Mouse (Mus musculus): ENCODE measurements around the gene Kremen2. TPM values are rescaled to one million over a fixed set of nuclear protein-coding genes. Genes with fewer than 3 reads are reported as not detected.
A peak's percentile ranks its signal among the peaks of the same experiment; 100 is the strongest.

Gene Kremen2
- polyA plus RNA-seq (2016; fragmentation: Nextera tagmentation; extraction: Ambion mirVana) = 1.2 and 1.5 TPM in 2 replicates

GRCm38 (mm10) chr17:23745301-23746251, at the start of gene Kremen2:
Kremen2 (minus strand) TSS chr17:23745833.
- no peak within 1 kb of the TSS for H3K27ac ChIP-seq (replicated peaks)

DNA sequence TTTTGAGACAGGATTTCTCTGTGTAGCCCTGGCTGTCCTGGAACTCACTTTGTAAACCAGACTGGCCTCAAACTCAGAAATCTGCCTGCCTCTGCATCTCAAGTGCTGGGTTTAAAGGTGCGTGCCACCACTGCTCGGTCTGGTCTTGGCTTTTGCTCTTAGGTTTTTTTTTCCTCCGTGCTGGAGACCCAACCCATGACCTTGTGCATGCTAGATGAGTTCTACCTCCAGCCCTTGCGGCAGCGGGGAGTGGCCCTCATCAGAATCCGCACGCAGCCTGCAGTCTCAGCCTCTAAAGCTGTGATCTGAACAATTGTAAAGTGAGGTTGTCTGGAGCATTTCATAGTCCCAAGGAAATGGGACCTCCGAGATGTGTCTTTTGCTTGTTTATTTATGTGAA, 49.7 kb upstream of the Kremen2 start:
- WGBS = 89% methylated on average over 8 of the region's 8 CpGs
- Histone ChIP-seq H3K36me3 (no peaks in the 10 kb centered on the region), H3K9me3 (no peaks in the 10 kb centered on the region), H3K4me2 (replicated peaks) (no peak overlapping the region), H3K9ac (replicated peaks) (no peak overlapping the region), H3K27me3 (no peaks in the 10 kb centered on the region), H3K4me3 (no peak overlapping the region), H3K4me1 (peaks cover 8% of the 10 kb centered on the region), H3K27ac (replicated peaks) (no peak overlapping the region)
- no peak for ATAC-seq (ENCODE audit: low FRiP score, low read depth)

More at GRCm38 (mm10) chr17:23745301-23746251, at the start of gene Kremen2:
- Histone ChIP-seq H3K9ac (replicated peaks) (peak within 1 kb of the TSS; percentile 52), H3K36me3 (no peaks in the 10 kb centered on the region), H3K27me3 (peaks cover 77% of the 10 kb centered on the region), H3K4me1 (peaks cover 32% of the 10 kb centered on the region), H3K4me3 (peak within 1 kb of the TSS; percentile 40), H3K9me3 (no peaks in the 10 kb centered on the region), H3K4me2 (replicated peaks) (peak within 1 kb of the TSS; percentile 70)
- ATAC-seq (ENCODE audit: low FRiP score, low read depth) = peak; percentile 20; the same call in 1 of the 2 replicates
- WGBS = under 1% methylated on average over 40 of the region's 45 CpGs

GRCm38 (mm10) chr17:23791079-23791357, 45.4 kb upstream of the Kremen2 start:
- peak; percentile 8; the same call in 1 of the 2 replicates for ATAC-seq (ENCODE audit: low FRiP score, low read depth)
- peak overlapping the region; percentile 58 for H3K4me2 ChIP-seq (replicated peaks)
- no peaks in the 10 kb centered on the region for H3K27me3 ChIP-seq
- peaks cover 23% of the 10 kb centered on the region for H3K4me1 ChIP-seq
- 57% methylated on average over 2 of the region's 2 CpGs for WGBS
- H3K9me3 ChIP-seq = no peaks in the 10 kb centered on the region
- H3K9ac ChIP-seq (replicated peaks) = peak overlapping the region; percentile 68; the same call in 1 of the 2 replicates
- peak overlapping the region; percentile 40 for H3K4me3 ChIP-seq
- H3K36me3 ChIP-seq = no peaks in the 10 kb centered on the region
- H3K27ac ChIP-seq (replicated peaks) = peak overlapping the region; percentile 95

DNA sequence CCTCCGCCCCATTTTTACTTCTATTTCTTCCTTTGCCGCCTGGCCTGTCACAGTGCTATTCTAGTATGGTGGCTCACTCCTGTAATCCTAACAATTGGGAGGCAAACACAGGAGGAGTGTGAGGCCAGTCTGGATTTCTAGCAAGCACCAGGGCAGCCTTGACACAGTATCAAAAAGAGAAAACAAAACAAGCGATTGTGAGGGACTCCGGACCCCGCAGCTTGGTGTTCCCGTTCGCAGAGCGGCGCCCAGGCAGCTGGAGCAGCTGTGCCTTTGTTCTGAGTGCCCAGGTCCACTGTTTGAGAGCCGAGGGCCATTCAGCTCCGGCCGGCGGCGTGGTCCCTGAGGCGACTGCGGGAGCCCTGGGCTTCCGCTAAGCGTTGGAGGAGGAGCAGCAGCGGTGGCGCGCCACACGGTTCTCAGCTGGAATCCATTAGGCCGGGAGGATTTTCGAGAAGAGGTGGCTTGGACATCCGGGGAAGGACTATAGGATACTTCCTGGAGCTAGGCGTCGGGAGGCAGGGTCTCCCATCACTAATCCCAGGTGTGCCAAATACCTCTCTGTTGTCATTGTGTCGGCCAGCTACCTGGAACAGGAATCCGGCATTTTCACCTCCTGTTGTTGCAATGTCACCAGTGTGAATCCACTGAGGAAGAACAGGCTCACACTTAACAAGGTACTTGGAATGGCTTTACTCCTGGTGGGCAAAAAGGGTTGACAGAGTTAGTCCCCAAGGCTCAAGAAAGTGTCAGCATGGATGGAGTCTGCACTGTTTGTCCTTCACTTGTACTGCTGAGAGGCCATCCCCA, 44.8 kb upstream of the Kremen2 start, which contains the start of gene Srrm2:
TSS of gene Srrm2 (plus strand) at position 264 of the 810 bp plus-strand sequence.
- ATAC-seq (ENCODE audit: low FRiP score, low read depth) = peak; percentile 74
- H3K27me3 ChIP-seq = no peaks in the 10 kb centered on the region
- whole genome bisulfite sequencing = 1% methylated on average over 29 of the region's 29 CpGs
- peak within 1 kb of the TSS; percentile 40 for H3K4me3 ChIP-seq
- peaks cover 25% of the 10 kb centered on the region for H3K4me1 ChIP-seq
- peak within 1 kb of the TSS; percentile 95 for H3K27ac ChIP-seq (replicated peaks)
- no peaks in the 10 kb centered on the region for H3K36me3 ChIP-seq
- peak within 1 kb of the TSS; percentile 68 for H3K9ac ChIP-seq (replicated peaks)
- peak within 1 kb of the TSS; percentile 58 for H3K4me2 ChIP-seq (replicated peaks)
- no peaks in the 10 kb centered on the region for H3K9me3 ChIP-seq

GRCm38 (mm10) chr17:23789749-23790268, 44.2 kb upstream of the Kremen2 start:
- Histone ChIP-seq H3K4me3 (peak overlapping the region; percentile 40), H3K9ac (replicated peaks) (peak overlapping the region; percentile 68), H3K27me3 (no peaks in the 10 kb centered on the region), H3K36me3 (no peaks in the 10 kb centered on the region), H3K27ac (replicated peaks) (peak overlapping the region; percentile 95), H3K4me1 (peaks cover 25% of the 10 kb centered on the region), H3K9me3 (no peaks in the 10 kb centered on the region), H3K4me2 (replicated peaks) (peak overlapping the region; percentile 58)
- whole genome bisulfite sequencing = 11% methylated on average over 8 of the region's 8 CpGs
- no peak for ATAC-seq (ENCODE audit: low FRiP score, low read depth)

GRCm38 (mm10) chr17:23788973-23789372, 43.3 kb upstream of the Kremen2 start:
- Histone ChIP-seq H3K4me1 (peaks cover 25% of the 10 kb centered on the region), H3K27ac (replicated peaks) (no peak overlapping the region), H3K9me3 (no peaks in the 10 kb centered on the region), H3K4me3 (no peak overlapping the region), H3K36me3 (no peaks in the 10 kb centered on the region), H3K9ac (replicated peaks) (no peak overlapping the region), H3K4me2 (replicated peaks) (no peak overlapping the region), H3K27me3 (no peaks in the 10 kb centered on the region)
- 93% methylated on average over 4 of the region's 4 CpGs for WGBS
- no peak for ATAC-seq (ENCODE audit: low FRiP score, low read depth)

DNA sequence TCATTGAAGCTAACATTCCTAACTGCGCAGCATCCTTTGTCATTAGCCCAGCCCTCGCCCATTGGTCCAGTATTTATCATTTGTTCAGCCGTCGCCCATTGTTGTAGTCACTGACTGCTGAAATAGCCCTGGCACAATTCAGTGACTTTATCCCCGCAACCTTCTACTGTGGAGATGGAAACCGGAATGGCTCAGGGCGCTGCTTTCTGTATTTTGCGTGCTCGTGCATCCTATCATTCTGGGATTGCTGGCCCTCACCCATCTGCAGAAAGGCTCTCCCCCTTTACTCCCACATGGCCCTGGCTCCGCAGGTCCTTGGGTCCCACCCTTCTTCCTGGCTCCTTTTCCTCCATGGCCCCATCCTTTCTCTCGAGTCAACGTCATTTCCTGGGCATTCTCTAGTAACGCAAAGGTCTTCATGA, 40.9 kb upstream of the Kremen2 start:
- no peaks in the 10 kb centered on the region for H3K9me3 ChIP-seq
- peak overlapping the region; percentile 59 for H3K4me3 ChIP-seq
- H3K4me2 ChIP-seq (replicated peaks) = peak overlapping the region; percentile 68
- no peaks in the 10 kb centered on the region for H3K36me3 ChIP-seq
- WGBS = 11% methylated on average over 13 of the region's 13 CpGs
- peaks cover 25% of the 10 kb centered on the region for H3K4me1 ChIP-seq
- peak overlapping the region; percentile 69; the same call in 1 of the 2 replicates for H3K9ac ChIP-seq (replicated peaks)
- H3K27ac ChIP-seq (replicated peaks) = peak overlapping the region; percentile 71
- ATAC-seq (ENCODE audit: low FRiP score, low read depth) = peak; percentile 55
- no peaks in the 10 kb centered on the region for H3K27me3 ChIP-seq

GRCm38 (mm10) chr17:23785561-23786471, 40.2 kb upstream of the Kremen2 start, which contains the start of gene Flywch2:
Flywch2 (minus strand) TSS chr17:23786081.
- no peaks in the 10 kb centered on the region for H3K9me3 ChIP-seq
- peak within 1 kb of the TSS; percentile 68 for H3K4me2 ChIP-seq (replicated peaks)
- peak within 1 kb of the TSS; percentile 69 for H3K9ac ChIP-seq (replicated peaks)
- H3K27ac ChIP-seq (replicated peaks) = peak within 1 kb of the TSS; percentile 71
- H3K4me1 ChIP-seq = peaks cover 22% of the 10 kb centered on the region
- no peaks in the 10 kb centered on the region for H3K36me3 ChIP-seq
- ATAC-seq (ENCODE audit: low FRiP score, low read depth) = peak; percentile 73
- 4% methylated on average over 43 of the region's 43 CpGs for WGBS
- H3K27me3 ChIP-seq = no peaks in the 10 kb centered on the region
- H3K4me3 ChIP-seq = peak within 1 kb of the TSS; percentile 59

DNA sequence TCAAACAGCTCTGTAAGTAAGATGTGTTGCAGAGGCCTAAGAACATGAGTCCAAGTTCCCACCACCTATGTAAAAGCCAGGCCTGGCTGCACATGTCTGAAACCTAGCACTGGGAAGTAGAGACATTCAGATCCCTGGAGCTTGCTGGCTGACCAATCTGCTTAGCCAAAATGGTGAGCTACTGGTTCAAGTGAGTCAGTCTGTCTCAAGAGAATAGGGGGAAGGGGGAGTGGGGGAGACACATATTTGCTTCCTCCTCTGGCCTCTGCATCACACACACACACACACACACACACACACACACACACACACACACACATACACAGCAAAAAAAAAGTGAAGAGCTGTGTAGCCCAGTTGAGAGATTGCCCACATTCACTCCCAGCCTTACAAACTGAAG, 37.7 kb upstream of the Kremen2 start:
- Histone ChIP-seq H3K4me3 (no peak overlapping the region), H3K27ac (replicated peaks) (no peak overlapping the region), H3K9ac (replicated peaks) (no peak overlapping the region), H3K4me1 (peaks cover 8% of the 10 kb centered on the region; the same call in 1 of the 2 replicates), H3K9me3 (no peaks in the 10 kb centered on the region), H3K36me3 (no peaks in the 10 kb centered on the region), H3K27me3 (no peaks in the 10 kb centered on the region), H3K4me2 (replicated peaks) (no peak overlapping the region)
- ATAC-seq (ENCODE audit: low FRiP score, low read depth) = no peak

DNA sequence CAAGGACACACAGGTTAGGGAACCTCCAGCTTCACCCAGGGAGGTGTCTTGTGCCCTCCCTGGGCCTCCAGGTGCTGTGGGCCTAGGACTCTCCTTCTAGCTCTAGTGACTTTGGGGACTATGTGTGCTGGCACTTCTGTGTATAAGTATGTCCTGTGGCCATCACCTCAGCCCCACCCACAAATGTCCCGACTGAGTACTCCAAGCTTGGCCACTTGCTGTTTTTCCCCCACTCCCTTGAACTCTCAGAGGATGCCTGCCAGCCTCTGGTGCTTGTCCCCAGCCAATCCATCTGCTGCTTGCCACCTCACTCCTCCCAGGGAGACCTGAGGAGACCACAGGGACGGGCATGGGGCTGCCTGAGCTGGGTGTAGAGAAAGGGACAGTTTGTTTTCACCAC, 32.8 kb upstream of the Kremen2 start:
- Histone ChIP-seq H3K4me2 (replicated peaks) (no peak overlapping the region), H3K36me3 (no peaks in the 10 kb centered on the region), H3K27ac (replicated peaks) (no peak overlapping the region), H3K9ac (replicated peaks) (no peak overlapping the region), H3K27me3 (no peaks in the 10 kb centered on the region), H3K9me3 (no peaks in the 10 kb centered on the region), H3K4me3 (no peak overlapping the region), H3K4me1 (no peaks in the 10 kb centered on the region)
- no peak for ATAC-seq (ENCODE audit: low FRiP score, low read depth)
- WGBS = 72% methylated on average over 2 of the region's 2 CpGs

- H3K9ac ChIP-seq (replicated peaks) = no peak overlapping the region
- no peaks in the 10 kb centered on the region for H3K36me3 ChIP-seq
- no peak for ATAC-seq (ENCODE audit: low FRiP score, low read depth)
- H3K4me2 ChIP-seq (replicated peaks) = no peak overlapping the region
- H3K4me3 ChIP-seq = no peak overlapping the region
- H3K9me3 ChIP-seq = no peaks in the 10 kb centered on the region
- H3K4me1 ChIP-seq = no peaks in the 10 kb centered on the region
- 95% methylated on average over 2 of the region's 2 CpGs for WGBS
- H3K27ac ChIP-seq (replicated peaks) = no peak overlapping the region
- no peaks in the 10 kb centered on the region for H3K27me3 ChIP-seq
These were observed 31.5 kb upstream of the Kremen2 start for GRCm38 (mm10) chr17:23777141-23777540.

Measured in midbrain, embryonic 12.5 days (tissue).